Mouse (Mus musculus) limb, embryonic 11.5 days (tissue): ENCODE results near the gene Tns4. TPM values are rescaled to one million over a fixed set of nuclear protein-coding genes. Genes with fewer than 3 reads are reported as not detected.

Experiments used
- ATAC-seq: fragments of 200-750 bp; cut with Nextera tagmentation; 2 replicates; pipeline ENCODE4 v1.8.0; 2017; ENCODE audit warnings: low read depth; ENCODE audit not compliant: insufficient number of reproducible peaks, low FRiP score, low TSS enrichment
- DNase-seq: peaks from one replicate; pipeline ENCODE4 v3.0.0-alpha.2; 2015; ENCODE audit warnings: low spot score
- H3K27ac ChIP-seq: fragments of 300-500 bp; sonication (generic); replicated peaks from 2 replicates; pipeline ENCODE4 v1.5.1; 2014; ENCODE audit warnings: low read depth, mild to moderate bottlenecking, low read length
- H3K27me3 ChIP-seq: fragments of 300-500 bp; sonication (generic); 2 replicates; pipeline ENCODE4 v1.6.1; 2014; ENCODE audit warnings: mild to moderate bottlenecking, low read length, mixed read lengths; ENCODE audit not compliant: control insufficient read depth, insufficient read depth
- H3K36me3 ChIP-seq: fragments of 300-500 bp; sonication (generic); 2 replicates; pipeline ENCODE4 v1.6.1; 2014; ENCODE audit warnings: mild to moderate bottlenecking, low read length, moderate library complexity, mixed read lengths; ENCODE audit not compliant: control insufficient read depth, insufficient read depth
- H3K4me1 ChIP-seq: fragments of 300-500 bp; sonication (generic); 2 replicates; pipeline ENCODE4 v1.6.1; 2014; ENCODE audit warnings: low read length, mixed read lengths; ENCODE audit not compliant: control insufficient read depth, insufficient read depth
- H3K4me2 ChIP-seq: fragments of 300-500 bp; sonication (generic); 2 replicates; pipeline ENCODE4 v1.6.1; 2014; ENCODE audit warnings: low read depth, mild to moderate bottlenecking, moderate library complexity; ENCODE audit not compliant: severe bottlenecking
- H3K4me3 ChIP-seq: fragments of 300-500 bp; sonication (generic); 2 replicates; pipeline ENCODE4 v1.5.1; 2014; ENCODE audit warnings: low read depth, low read length
- H3K9ac ChIP-seq: fragments of 300-500 bp; sonication (generic); 2 replicates; pipeline ENCODE4 v1.6.1; 2014; ENCODE audit warnings: mild to moderate bottlenecking, low read length
- H3K9me3 ChIP-seq: fragments of 300-500 bp; sonication (generic); 2 replicates; pipeline ENCODE4 v1.6.1; 2016; ENCODE audit warnings: low read length; ENCODE audit not compliant: control insufficient read depth
- WGBS: fragments of 180-500 bp; shearing (Covaris S2); extraction: QIAGEN DNeasy Blood & Tissue Kit; methylation state at CpG from one replicate; pipeline ENCODE4 v1.1.7; 2014; 5-methylcytosine and 5-hydroxymethylcytosine counted together
- polyA plus RNA-seq: library from polyadenylated mRNA; unstranded; fragments of >200 nt; fragmentation: Nextera tagmentation; extraction: Ambion mirVana; gene quantifications from 2 replicates; pipeline ENCODE4 v1.2.1, GENCODE M21; 2014

The Tns4 gene
- polyA plus RNA-seq, 1 experiment from 2014 or later, result 1.6 TPM

DNA sequence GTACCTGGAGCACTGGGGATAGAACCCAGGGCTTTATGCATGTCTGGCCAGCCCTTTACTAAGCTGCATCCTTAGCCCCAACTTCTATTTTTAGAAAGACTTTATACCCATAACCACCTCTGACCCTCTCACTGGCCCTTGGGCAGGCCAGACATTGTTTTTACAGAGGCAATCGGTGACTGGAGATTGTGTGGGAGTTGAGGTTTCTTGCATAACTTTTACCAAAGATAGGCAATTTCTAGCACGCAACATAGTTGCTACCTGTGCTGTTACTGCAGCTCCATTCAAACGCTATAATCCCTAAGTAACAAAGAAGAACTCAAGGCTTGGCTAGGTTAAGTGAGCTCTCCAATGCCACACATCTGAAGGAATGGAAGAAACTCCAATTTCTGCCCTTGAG is 7.5 kb downstream of the Tns4 start:
- ATAC-seq (no peak), DNase-seq (no peak)
- WGBS, result 65% methylated on average over 3 of the region's 3 CpGs
- H3K4me1 ChIP-seq, result peaks cover 38% of the 10 kb centered on the region
- H3K4me2 ChIP-seq, result no peak overlapping the region
- H3K27ac ChIP-seq, result peak overlapping the region; percentile 76
- no peak overlapping the region for H3K4me3 ChIP-seq
- H3K9ac ChIP-seq, result peak overlapping the region; percentile 12; the same call in 1 of the 2 replicates
- no peaks in the 10 kb centered on the region for H3K36me3 ChIP-seq
- no peaks in the 10 kb centered on the region for H3K27me3 ChIP-seq
- no peaks in the 10 kb centered on the region for H3K9me3 ChIP-seq

DNA sequence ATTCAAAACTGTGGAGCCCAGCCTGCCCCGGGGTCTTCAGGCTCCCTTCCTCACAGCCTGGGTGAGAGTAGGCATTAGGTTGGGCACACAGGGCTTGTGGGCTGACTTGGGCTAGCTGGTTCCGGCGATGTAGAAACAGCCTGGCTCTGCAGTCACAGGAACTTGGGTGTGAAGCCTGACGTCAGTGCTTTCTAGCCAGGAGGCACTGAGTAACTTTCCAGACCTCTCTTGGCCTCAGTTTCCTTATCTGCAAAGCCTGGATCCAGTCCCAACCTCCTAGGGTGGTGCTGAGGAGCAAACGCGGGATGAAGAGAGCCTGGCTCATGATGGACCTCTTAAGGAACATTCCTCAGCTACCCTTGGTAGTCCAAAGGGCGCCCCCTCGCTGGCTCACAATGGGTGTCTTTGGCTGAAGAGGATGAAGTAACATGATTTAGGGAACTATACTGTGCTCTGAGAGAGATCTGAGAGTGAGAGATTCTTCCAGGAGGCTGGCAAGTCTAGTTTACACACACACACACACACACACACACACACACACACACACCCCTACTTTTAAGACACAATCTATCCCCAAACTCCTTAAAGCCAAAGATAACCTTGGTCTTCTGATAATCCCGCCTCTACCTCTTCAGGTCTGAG is 8.1 kb downstream of the Tns4 start:
- Histone ChIP-seq H3K27ac (peak overlapping the region; percentile 76), H3K9me3 (no peaks in the 10 kb centered on the region), H3K4me2 (no peak overlapping the region), H3K9ac (no peak overlapping the region), H3K4me3 (no peak overlapping the region), H3K36me3 (no peaks in the 10 kb centered on the region), H3K27me3 (no peaks in the 10 kb centered on the region), H3K4me1 (peaks cover 38% of the 10 kb centered on the region)
- ATAC-seq (no peak), DNase-seq (no peak)
- 88% methylated on average over 9 of the region's 9 CpGs for WGBS

DNA sequence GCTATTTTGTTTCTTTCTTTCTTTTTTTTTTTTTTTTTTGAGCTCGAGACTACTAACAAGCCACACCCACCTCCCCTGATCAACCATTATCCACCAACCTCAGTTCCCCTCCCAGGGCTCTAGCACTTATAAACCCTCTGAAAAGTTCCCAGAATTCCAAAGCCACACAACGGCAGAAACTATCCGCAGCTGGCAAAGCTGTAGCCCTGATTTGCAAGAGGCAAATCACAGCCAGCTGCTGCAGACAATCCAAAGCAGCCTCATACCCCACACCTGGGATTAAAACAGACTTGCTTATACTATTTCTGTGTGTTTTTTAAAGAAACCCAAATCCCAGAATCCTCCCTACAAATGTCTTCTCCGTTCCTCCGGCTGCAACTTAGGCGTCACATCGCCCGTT is 11.2 kb downstream of the Tns4 start:
- no peak overlapping the region for H3K4me2 ChIP-seq
- H3K27ac ChIP-seq, result peak overlapping the region; percentile 59; the same call in 1 of the 2 replicates
- H3K9me3 ChIP-seq, result no peaks in the 10 kb centered on the region
- H3K9ac ChIP-seq, result no peak overlapping the region; the same call in 1 of the 2 replicates
- H3K4me3 ChIP-seq, result no peak overlapping the region
- 63% methylated on average over 8 of the region's 8 CpGs for WGBS
- H3K4me1 ChIP-seq, result peaks cover 61% of the 10 kb centered on the region
- ATAC-seq (no peak), DNase-seq (peak; percentile 44)
- H3K36me3 ChIP-seq, result no peaks in the 10 kb centered on the region
- H3K27me3 ChIP-seq, result no peaks in the 10 kb centered on the region

DNA sequence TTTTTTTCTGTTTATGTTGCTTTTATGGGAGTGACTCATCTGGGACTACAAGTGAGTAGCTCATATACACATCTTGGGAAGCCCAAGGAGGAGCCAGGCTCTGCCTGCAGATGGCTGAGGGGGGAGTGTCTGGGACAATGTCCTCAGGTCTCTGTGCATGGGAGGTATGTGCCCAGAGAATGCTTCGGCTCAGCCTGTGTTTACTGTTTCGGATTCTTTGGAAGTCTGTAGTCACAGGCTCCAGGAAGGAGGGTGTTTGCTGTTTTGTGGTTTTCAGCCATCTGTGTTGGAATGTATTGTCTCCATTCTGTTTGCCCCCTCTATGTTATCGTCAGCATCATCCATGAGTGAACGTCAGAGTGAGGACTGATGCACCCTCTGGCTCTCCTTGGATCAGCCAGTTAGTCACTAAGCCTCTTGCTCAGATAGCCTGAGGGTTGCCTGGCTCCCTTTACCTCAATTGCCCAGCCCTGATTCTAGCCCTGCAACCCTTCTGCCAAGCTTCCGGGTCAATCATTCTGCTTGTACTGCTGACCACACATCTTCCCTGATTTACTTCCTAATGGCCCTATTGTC is 12.3 kb downstream of the Tns4 start:
- H3K4me3 ChIP-seq, result no peak overlapping the region
- 80% methylated on average over 5 of the region's 5 CpGs for WGBS
- no peaks in the 10 kb centered on the region for H3K36me3 ChIP-seq
- DNase-seq (no peak), ATAC-seq (no peak)
- H3K9ac ChIP-seq, result no peak overlapping the region
- no peaks in the 10 kb centered on the region for H3K9me3 ChIP-seq
- peaks cover 60% of the 10 kb centered on the region for H3K4me1 ChIP-seq
- no peaks in the 10 kb centered on the region for H3K27me3 ChIP-seq
- no peak overlapping the region for H3K4me2 ChIP-seq
- H3K27ac ChIP-seq, result no peak overlapping the region

DNA sequence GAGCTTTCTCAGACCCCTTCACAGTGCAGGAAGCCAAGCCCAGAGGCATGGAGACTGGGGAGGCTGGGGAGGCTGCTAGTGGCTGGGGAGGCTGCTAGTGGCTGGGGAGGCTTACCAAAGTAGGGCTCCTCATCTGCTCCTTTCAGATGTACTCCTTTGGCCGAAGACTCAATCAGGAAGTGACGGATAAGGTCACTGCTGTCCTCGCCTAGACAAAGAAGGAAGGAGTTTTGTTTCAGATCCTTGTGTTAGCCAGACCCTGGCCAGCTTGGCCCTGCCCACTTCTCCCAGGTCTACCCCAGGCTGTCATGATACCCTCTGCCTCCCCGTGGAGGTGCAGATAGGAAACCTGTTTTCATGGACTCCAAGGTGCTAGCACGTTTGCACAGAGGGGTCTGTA is 15.3 kb downstream of the Tns4 start:
- Histone ChIP-seq H3K4me1 (peaks cover 65% of the 10 kb centered on the region), H3K4me2 (no peak overlapping the region), H3K27ac (peak overlapping the region; percentile 77), H3K4me3 (no peak overlapping the region), H3K36me3 (no peaks in the 10 kb centered on the region), H3K9me3 (no peaks in the 10 kb centered on the region), H3K9ac (no peak overlapping the region), H3K27me3 (no peaks in the 10 kb centered on the region)
- no peak for ATAC-seq
- no peak for DNase-seq
- whole genome bisulfite sequencing, result 50% methylated on average over 5 of the region's 5 CpGs

DNA sequence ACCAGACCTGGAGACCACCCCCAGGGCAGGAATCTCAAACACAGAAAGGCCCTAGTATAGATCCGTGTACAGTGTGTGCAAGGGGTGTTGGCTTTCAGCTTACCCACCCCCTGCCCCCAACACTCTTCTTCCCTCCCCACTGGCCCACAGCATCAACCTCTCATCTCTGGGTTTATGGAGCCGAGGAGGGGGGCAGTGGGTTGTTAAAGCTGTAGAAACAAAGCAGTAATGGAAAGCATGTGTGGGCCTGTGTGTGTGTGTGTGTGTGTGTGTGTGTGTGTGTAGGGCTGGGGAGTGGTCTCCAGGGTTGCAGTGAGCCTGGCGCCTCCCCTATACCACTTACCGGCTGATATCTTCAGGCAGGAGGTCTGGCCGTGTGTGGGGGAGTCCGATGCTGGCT is 17.2 kb downstream of the Tns4 start:
- peak; percentile 91 for ATAC-seq
- H3K9ac ChIP-seq, result no peak overlapping the region

DNA sequence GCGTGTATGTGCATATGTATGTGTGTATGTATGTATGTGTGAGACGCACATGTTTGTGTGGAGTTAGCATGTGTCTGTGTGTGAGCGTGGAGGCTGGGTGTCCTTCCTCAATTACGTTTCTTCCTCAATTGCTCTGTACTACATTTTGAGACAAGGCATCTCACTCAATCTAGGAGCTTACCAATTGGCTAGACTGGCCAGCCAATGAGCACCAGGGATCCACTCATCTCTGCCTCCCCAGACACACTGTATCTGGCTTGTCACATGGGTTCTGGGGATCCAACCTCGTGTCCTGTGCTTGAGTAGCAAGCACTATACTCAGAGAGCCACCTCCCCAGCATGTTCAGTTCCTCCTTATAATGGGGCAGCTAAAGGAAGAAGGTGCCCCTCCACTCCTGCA is 20.7 kb downstream of the Tns4 start:
- Histone ChIP-seq H3K27me3 (no peaks in the 10 kb centered on the region), H3K4me1 (peaks cover 50% of the 10 kb centered on the region), H3K4me3 (no peak overlapping the region), H3K4me2 (no peak overlapping the region), H3K27ac (no peak overlapping the region), H3K36me3 (no peaks in the 10 kb centered on the region), H3K9ac (no peak overlapping the region), H3K9me3 (no peaks in the 10 kb centered on the region)
- no peak for DNase-seq
- ATAC-seq, result no peak
- 84% methylated on average over 5 of the region's 5 CpGs for WGBS

More for the DNA sequence above, 17.2 kb downstream of the Tns4 start:
- Histone ChIP-seq H3K36me3 (no peaks in the 10 kb centered on the region), H3K4me1 (peaks cover 58% of the 10 kb centered on the region), H3K9me3 (no peaks in the 10 kb centered on the region), H3K27me3 (no peaks in the 10 kb centered on the region), H3K27ac (peak overlapping the region; percentile 70), H3K4me3 (no peak overlapping the region), H3K4me2 (peak overlapping the region; percentile 32; the same call in 1 of the 2 replicates)
- WGBS, result 0% methylated on average over 6 of the region's 6 CpGs
- DNase-seq, result peak; percentile 87

DNA sequence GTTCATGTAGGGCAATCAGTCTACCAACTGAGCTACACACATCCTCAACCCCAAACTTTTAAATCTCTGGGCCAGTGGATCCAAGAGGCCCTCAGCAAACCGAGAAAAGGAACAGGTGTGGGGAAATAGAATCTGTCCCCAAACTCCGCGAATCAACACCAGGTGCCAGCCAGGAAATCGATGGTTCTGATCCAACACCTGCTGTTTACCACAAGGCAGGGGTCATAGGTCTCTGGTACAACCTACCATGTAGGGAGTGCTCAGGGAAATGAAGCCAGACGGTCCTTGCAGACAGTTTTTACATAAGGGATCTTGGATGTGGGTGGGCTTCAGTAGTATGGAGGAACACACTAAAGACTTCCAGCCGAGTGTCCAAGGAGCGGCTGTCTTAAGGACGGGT is 21.5 kb downstream of the Tns4 start:
- Histone ChIP-seq H3K9me3 (no peaks in the 10 kb centered on the region), H3K4me1 (peaks cover 48% of the 10 kb centered on the region), H3K4me2 (no peak overlapping the region), H3K36me3 (no peaks in the 10 kb centered on the region), H3K27me3 (no peaks in the 10 kb centered on the region), H3K4me3 (no peak overlapping the region), H3K9ac (no peak overlapping the region), H3K27ac (no peak overlapping the region)
- WGBS, result 66% methylated on average over 8 of the region's 8 CpGs
- no peak for ATAC-seq
- DNase-seq, result no peak
